Mouse (Mus musculus): ENCODE results near the gene Metap1.
"Not testable (repeated sequence)": the region's sequence is repeated elsewhere in the genome, so short reads cannot be mapped to it uniquely, and the experiment has no call there.

The Metap1 gene

GRCm38 (mm10) chr3:138499854-138500740, 10.8 kb upstream of the Metap1 start:
- DNase-seq (ENCODE audit: low read depth, low spot score) = no peak

- no peak for DNase-seq (ENCODE audit: low read depth, low spot score)
These were observed 9.4 kb upstream of the Metap1 start for GRCm38 (mm10) chr3:138498731-138499130.

- no peak for DNase-seq (ENCODE audit: low read depth, low spot score)
These were observed 6.1 kb upstream of the Metap1 start for GRCm38 (mm10) chr3:138495166-138496145.

GRCm38 (mm10) chr3:138494565-138494964, 5.2 kb upstream of the Metap1 start:
- DNase-seq (ENCODE audit: low read depth, low spot score) = no peak

- no peak for DNase-seq (ENCODE audit: low read depth, low spot score)
These were observed 4.4 kb upstream of the Metap1 start for GRCm38 (mm10) chr3:138493668-138494067.

GRCm38 (mm10) chr3:138490034-138490337, 671 bp upstream of the Metap1 start:
- DNase-seq (ENCODE audit: low read depth, low spot score) = no peak

- no peak for DNase-seq (ENCODE audit: low read depth, low spot score)
These were observed 560 bp downstream of the Metap1 start for GRCm38 (mm10) chr3:138488584-138489326.

- DNase-seq (ENCODE audit: low read depth, low spot score) = no peak
These were observed 6.1 kb downstream of the Metap1 start for GRCm38 (mm10) chr3:138483240-138483639.

GRCm38 (mm10) chr3:138481526-138482284, 7.6 kb downstream of the Metap1 start:
- DNase-seq (ENCODE audit: low read depth, low spot score) = no peak

- no peak for DNase-seq (ENCODE audit: low read depth, low spot score)
These were observed 9.8 kb downstream of the Metap1 start for GRCm38 (mm10) chr3:138479489-138479888.

GRCm38 (mm10) chr3:138471066-138471465, 18.2 kb downstream of the Metap1 start:
- DNase-seq (ENCODE audit: low read depth, low spot score) = no peak

GRCm38 (mm10) chr3:138466656-138467055, 22.7 kb downstream of the Metap1 start:
- not testable (repeated sequence) for DNase-seq (ENCODE audit: low read depth, low spot score)

- no peak for DNase-seq (ENCODE audit: low read depth, low spot score)
These were observed 24.7 kb downstream of the Metap1 start for GRCm38 (mm10) chr3:138464573-138465147.

GRCm38 (mm10) chr3:138463807-138464206, 25.5 kb downstream of the Metap1 start:
- DNase-seq (ENCODE audit: low read depth, low spot score) = no peak

- no peak for DNase-seq (ENCODE audit: low read depth, low spot score)
These were observed 26.2 kb downstream of the Metap1 start for GRCm38 (mm10) chr3:138463137-138463536.

- no peak for DNase-seq (ENCODE audit: low read depth, low spot score)
These were observed 27.5 kb downstream of the Metap1 start for GRCm38 (mm10) chr3:138461832-138462231.

- DNase-seq (ENCODE audit: low read depth, low spot score) = no peak
These were observed 29.1 kb downstream of the Metap1 start for GRCm38 (mm10) chr3:138460260-138460659.

- no peak for DNase-seq (ENCODE audit: low read depth, low spot score)
These were observed 30.9 kb downstream of the Metap1 start for GRCm38 (mm10) chr3:138458441-138458840.

GRCm38 (mm10) chr3:138454711-138455435, 34.4 kb downstream of the Metap1 start:
- DNase-seq (ENCODE audit: low read depth, low spot score) = no peak

GRCm38 (mm10) chr3:138454234-138454633, 35.1 kb downstream of the Metap1 start:
- no peak for DNase-seq (ENCODE audit: low read depth, low spot score)

Measured in WW6 (cell line).